Mouse (Mus musculus) kidney, postnatal 4 days (tissue): ENCODE results near the gene Gm9887.

ENCODE experiments used
- DNase-seq, 2 experiments: peaks; one replicate each; pipeline ENCODE4 v3.0.0; 2021; ENCODE audit warnings: mixed read lengths in 2 of 2

Gm9887 gene

GRCm38 (mm10) chr12:69356546-69357299 lies 15.5 kb downstream of the Gm9887 start, which contains the start of gene Nemf:
Gene Nemf, minus strand, starts transcription at chr12:69357165.
- peak; percentile 85 to 90 for DNase-seq

- no peak for DNase-seq
Observed at GRCm38 (mm10) chr12:69351685-69352084, 20.6 kb downstream of the Gm9887 start.

DNA sequence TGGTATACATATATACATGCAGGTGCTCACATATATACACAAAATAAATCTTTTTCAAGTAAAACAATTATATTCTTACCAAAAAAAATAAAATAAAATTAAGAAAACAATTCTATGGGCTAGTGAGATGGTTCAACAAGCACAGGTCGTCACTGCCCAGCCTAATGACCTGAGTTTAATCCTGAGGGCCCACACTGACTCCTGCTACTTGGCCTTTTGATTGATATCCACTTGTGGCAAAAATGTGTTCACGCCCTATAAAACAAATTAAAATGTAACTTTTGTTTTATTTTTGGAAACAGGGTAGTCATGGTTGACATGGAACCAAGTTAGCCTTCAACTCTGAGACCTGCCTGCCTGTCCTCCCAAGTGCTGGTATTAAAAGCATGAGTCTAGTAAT lies 22.3 kb downstream of the Gm9887 start:
- DNase-seq: no peak

DNA sequence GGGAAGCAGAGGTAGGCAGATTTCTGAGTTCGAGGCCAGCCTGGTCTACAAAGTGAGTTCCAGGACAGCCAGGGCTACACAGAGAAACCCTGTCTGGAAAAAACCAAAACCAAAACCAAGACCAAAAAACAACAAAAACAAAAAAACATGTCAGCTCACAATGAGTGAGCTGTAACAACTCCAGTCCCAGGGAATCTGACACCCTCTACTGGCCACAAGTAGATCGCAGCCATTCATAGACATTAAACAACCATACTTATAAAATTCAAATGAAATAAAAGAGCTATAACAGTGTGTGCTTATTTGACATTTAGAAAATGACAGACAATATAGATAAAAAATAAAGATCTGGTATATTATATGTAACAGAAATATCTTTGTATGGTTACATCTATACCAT lies 38.7 kb downstream of the Gm9887 start:
- DNase-seq: peak; percentile 48 to 51

- DNase-seq: no peak
Observed at GRCm38 (mm10) chr12:69332147-69332546, 40.1 kb downstream of the Gm9887 start.

DNA sequence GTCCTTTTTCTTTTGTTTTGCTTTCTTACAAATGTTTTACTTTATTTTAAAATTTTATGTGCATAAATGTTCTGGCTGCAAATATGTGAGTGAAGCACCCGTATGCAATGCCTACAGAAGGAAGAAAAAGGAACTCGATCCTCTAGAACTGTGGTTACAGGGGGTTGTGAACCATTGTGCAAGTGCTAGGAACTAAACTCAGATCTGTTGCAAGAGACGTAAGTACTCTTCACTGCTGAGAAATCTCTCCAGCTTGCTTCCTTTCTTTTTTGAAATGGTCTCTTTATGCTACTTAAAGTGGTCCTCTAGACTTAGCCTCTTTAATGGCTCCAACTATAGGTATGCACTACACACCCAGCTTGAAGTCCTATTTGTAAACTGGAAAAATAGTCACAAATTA lies 41.1 kb downstream of the Gm9887 start:
- DNase-seq: no peak
